Mouse (Mus musculus): Measurements from ENCODE around the gene Bpifb4.

DNA sequence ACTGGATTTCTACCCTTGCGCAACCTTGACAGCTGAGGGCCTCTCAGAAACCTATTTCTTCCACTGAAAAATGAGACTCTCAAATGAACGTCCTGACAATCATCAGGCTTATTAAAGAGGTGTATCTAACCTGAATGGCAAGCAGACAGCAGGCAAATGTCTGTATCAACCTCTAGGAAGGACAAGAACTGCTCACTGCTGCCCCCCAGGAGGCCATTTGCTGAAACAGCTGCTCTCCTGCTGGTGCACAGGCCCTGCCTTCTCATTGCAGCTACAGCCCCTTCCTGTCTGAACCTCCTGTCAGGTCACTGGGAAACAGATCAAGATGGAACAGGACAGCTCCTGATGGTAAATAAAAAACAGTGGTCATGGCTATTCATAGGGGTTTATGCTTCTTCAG, 68.3 kb downstream of the Bpifb4 start:
- no peak for TF ChIP-seq CTCF (IDR thresholded peaks at IDR 0.05; ENCODE audit: low read depth, low read length)
- TF ChIP-seq TAL1 (conservative IDR thresholded peaks at IDR 0.05; ENCODE audit: low read depth, low read length) = no peak
